Mouse (Mus musculus): Measurements from ENCODE around the gene Snx14.

Gene Snx14

GRCm38 (mm10) chr9:88394852-88395251 is 43.9 kb downstream of the Snx14 start:
- in situ Hi-C loops (cut with MboI, MseI) = loop anchor here (10.0 kb wide), 1 partner anchor 150 kb away; no protein-coding TSS in a partner anchor

- in situ Hi-C loops (cut with MboI, MseI) = no loop called here
Observed at GRCm38 (mm10) chr9:88388826-88389225, 49.9 kb downstream of the Snx14 start.

- in situ Hi-C loops (cut with MboI, MseI) = no loop called here
Observed at GRCm38 (mm10) chr9:88380542-88380941, 58.2 kb downstream of the Snx14 start.

- in situ Hi-C loops (cut with MboI, MseI) = no loop called here
Observed at GRCm38 (mm10) chr9:88380076-88380475, 58.7 kb downstream of the Snx14 start.

GRCm38 (mm10) chr9:88379057-88379456 is 59.7 kb downstream of the Snx14 start:
- in situ Hi-C loops (cut with MboI, MseI) = loop anchor here (10.0 kb wide), 1 partner anchor 1684 kb away; the partner anchor contains the start of gene Me1

GRCm38 (mm10) chr9:88377483-88377882 is 61.3 kb downstream of the Snx14 start:
- in situ Hi-C loops (cut with MboI, MseI) = loop anchor here (10.0 kb wide), 1 partner anchor 1683 kb away; the partner anchor contains the start of gene Me1

- in situ Hi-C loops (cut with MboI, MseI) = loop anchor here (10.0 kb wide), 1 partner anchor 1678 kb away; the partner anchor contains the start of gene Me1
Observed at GRCm38 (mm10) chr9:88373001-88373400, 65.8 kb downstream of the Snx14 start.

GRCm38 (mm10) chr9:88371201-88371600 is 67.6 kb downstream of the Snx14 start:
- in situ Hi-C loops (cut with MboI, MseI) = loop anchor here (10.0 kb wide), 1 partner anchor 1676 kb away; the partner anchor contains the start of gene Me1

- in situ Hi-C loops (cut with MboI, MseI) = loop anchor here (10.0 kb wide), 1 partner anchor 1675 kb away; the partner anchor contains the start of gene Me1
Observed at GRCm38 (mm10) chr9:88369666-88370065, 69.1 kb downstream of the Snx14 start.

GRCm38 (mm10) chr9:88368476-88368875 is 70.3 kb downstream of the Snx14 start:
- in situ Hi-C loops (cut with MboI, MseI) = no loop called here

- in situ Hi-C loops (cut with MboI, MseI) = no loop called here
Observed at GRCm38 (mm10) chr9:88367751-88368150, 71.0 kb downstream of the Snx14 start.

- in situ Hi-C loops (cut with MboI, MseI) = no loop called here
Observed at GRCm38 (mm10) chr9:88367322-88367721, 71.4 kb downstream of the Snx14 start.

GRCm38 (mm10) chr9:88366819-88367218 is 71.9 kb downstream of the Snx14 start:
- in situ Hi-C loops (cut with MboI, MseI) = no loop called here

- in situ Hi-C loops (cut with MboI, MseI) = no loop called here
Observed at GRCm38 (mm10) chr9:88366308-88366707, 72.5 kb downstream of the Snx14 start.

GRCm38 (mm10) chr9:88363102-88363501 is 75.7 kb downstream of the Snx14 start:
- in situ Hi-C loops (cut with MboI, MseI) = no loop called here

- in situ Hi-C loops (cut with MboI, MseI) = no loop called here
Observed at GRCm38 (mm10) chr9:88362055-88362850, 76.5 kb downstream of the Snx14 start.

- in situ Hi-C loops (cut with MboI, MseI) = no loop called here
Observed at GRCm38 (mm10) chr9:88361211-88361909, 77.4 kb downstream of the Snx14 start.

- in situ Hi-C loops (cut with MboI, MseI) = no loop called here
Observed at GRCm38 (mm10) chr9:88359140-88359539, 79.6 kb downstream of the Snx14 start.

GRCm38 (mm10) chr9:88357173-88357572 is 81.6 kb downstream of the Snx14 start:
- in situ Hi-C loops (cut with MboI, MseI) = no loop called here

- in situ Hi-C loops (cut with MboI, MseI) = no loop called here
Observed at GRCm38 (mm10) chr9:88353459-88353858, 85.3 kb downstream of the Snx14 start.

- in situ Hi-C loops (cut with MboI, MseI) = no loop called here
Observed at GRCm38 (mm10) chr9:88352741-88353140, 86.0 kb downstream of the Snx14 start.

GRCm38 (mm10) chr9:88351163-88351562 is 87.6 kb downstream of the Snx14 start:
- in situ Hi-C loops (cut with MboI, MseI) = no loop called here
